Mouse (Mus musculus) mesoderm, embryonic 11.5 days (tissue): ENCODE measurements at regions not wholly inside any gene's neighbourhood (a gene's known extent, or its start where the extent isn't known, plus 50 kb on each side); places are given as distances from the start of the nearest gene placed in this dataset.
A peak's percentile ranks its signal among the peaks of the same experiment; 100 is the strongest.

Experiments
- DNase-seq: peaks from one replicate; pipeline ENCODE4 v3.0.0-alpha.2; 2012; ENCODE audit warnings: low read depth, low spot score

- DNase-seq, result no peak
These were observed 1984.1 kb downstream of the Cntnap5b start for GRCm38 (mm10) chr1:101756525-101757191.

- DNase-seq, result peak; percentile 1
These were observed 1984.6 kb downstream of the Cntnap5b start for GRCm38 (mm10) chr1:101757192-101757527.

- no peak for DNase-seq
These were observed 2033.3 kb downstream of the Cntnap5b start for GRCm38 (mm10) chr1:101805830-101806229.
